Mouse (Mus musculus) layer of hippocampus, postnatal 25 days (tissue): ENCODE results near the gene Cep112. TPM values are rescaled to one million over a fixed set of nuclear protein-coding genes. Genes with fewer than 3 reads are reported as not detected.
A peak's percentile ranks its signal among the peaks of the same experiment; 100 is the strongest.
"Not testable (repeated sequence)": the region's sequence is repeated elsewhere in the genome, so short reads cannot be mapped to it uniquely, and the experiment has no call there.

Source experiments
- DNase-seq, 2 experiments: peaks; one replicate each; pipeline ENCODE4 v3.0.0; 2022; ENCODE audit warnings: mixed read lengths in 2 of 2, low spot score in 1 of 2; ENCODE audit errors: extremely low spot score in 1 of 2
- total RNA-seq, 2 experiments: library from RNA; stranded (reverse); gene quantifications; 2 replicates each; pipeline ENCODE4 v1.2.3; 2021

Gene Cep112
- total RNA-seq, 2 experiments from 2014 or later: 12.5 to 18.1 TPM

DNA sequence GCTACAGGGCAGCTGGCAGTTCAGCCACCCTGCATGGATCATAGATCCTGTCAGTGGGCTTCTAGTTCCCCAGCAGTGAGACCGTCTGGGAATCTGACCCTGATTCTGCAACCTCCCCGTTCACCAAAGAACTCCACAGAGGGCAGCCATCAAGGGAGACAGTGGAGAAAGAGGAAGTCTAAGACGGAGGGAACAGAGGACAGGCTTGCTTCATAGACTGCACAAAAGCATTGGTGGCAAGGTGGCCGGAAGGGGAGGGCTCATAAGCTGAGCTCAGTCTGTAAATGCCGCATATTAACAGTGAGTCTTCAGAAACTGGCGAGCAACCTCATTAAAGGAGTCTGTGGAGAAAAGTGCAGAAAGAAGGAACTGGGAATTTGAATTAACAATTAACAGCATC is 437.4 kb downstream of the Cep112 start:
- DNase-seq: no peak

DNA sequence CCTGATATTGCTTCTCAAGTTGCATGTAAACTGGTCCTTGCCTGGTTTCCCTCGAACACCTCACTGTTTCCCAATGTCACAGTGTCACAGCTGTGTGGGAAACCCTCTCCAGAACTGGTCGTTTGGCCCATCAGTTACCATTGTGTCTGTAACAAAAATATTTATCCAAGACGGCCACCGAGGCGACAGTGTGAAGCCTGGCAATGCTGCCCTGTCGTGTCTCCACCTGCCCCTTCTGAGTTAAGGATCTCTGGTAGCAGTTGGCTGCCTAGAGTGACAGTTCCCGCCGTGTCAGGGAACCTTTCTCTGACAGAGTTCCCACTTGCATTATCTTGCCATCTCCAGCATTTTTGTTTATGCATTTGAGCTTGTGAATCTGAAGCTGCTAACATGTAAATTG is 440.8 kb downstream of the Cep112 start:
- DNase-seq: no peak

DNA sequence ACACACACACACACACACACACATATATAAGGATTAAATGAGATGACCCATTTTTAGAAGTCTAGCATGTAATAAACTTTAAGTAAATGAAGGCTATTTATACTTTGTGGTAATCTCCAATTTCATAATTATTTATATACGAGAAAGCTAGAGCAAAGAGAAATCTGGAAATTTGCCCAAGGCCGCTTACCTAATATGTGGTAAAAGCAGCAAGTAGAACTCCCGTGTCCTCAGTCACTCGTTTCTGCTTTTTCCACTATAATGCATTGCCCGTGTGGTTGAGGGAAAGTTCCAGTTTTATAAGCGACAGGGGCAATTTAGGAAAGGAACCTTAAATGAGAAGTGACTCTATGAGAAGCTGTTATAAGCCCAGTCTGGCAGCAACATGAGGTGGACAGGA is 442.5 kb downstream of the Cep112 start:
- no peak for DNase-seq

DNA sequence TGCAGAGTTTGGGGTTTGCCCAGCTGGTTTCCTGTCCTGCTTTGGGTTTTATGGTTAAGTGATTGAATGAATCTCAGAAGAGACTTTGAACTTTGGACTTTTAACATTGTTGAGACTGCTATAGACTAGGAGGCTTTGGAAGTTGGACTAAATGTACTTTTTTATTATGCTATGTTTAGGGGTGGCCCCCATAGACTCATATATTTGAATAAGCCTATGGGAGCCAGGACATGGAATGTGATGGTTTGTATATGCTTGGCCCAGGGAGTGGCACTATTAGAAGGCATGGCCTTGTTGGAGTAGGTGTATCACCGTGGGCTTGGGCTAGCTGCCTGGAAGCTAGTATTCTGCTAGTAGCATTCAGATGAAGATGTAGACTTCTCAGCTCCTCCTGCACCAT is 446.3 kb downstream of the Cep112 start:
- DNase-seq: not testable (repeated sequence)

DNA sequence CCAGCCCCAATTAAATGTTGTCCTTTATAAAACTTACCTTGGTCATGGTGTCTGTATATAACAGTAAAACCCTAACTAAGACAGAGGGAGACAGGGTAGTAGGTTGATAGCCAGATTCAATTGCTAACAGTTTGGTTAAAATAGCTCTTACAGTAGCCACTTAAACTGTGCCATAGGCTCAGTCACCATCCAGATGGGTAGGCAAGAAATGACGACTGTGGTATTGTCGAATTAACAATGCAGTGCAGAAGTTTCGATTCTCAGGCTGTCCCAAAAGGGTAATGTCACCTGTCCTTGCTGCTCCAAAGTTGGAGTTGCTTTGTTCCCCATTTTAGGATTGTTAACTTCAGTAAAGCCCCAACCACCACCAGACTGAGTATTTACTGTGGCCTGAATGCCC is 446.8 kb downstream of the Cep112 start:
- DNase-seq: no peak

DNA sequence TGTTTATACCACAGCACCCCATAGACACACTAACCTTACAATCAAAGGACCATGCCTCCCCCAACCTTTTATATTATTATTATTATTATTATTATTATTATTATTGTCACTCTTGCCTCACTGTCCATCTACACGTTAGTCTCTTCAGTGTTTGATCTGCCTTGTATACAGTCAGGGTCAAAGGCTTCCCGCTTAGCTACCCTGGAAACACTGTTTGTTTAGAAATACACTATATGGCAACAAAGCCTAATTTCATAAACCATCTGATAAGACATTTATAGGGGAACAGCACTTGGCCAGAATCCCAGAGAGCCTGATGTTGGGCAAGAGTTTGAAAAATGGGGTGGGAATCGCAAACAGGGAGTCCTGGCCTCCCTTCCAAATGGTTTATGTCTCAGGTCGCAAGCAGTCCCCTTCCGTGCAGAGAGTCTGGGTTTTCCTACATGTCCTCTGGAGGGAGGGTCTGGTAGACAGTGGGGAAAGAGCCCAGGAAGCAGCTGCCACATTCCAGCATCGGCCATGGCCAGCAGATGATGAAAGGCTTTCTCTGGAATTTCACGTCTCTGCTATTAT is 451.7 kb downstream of the Cep112 start:
- DNase-seq: no peak

DNA sequence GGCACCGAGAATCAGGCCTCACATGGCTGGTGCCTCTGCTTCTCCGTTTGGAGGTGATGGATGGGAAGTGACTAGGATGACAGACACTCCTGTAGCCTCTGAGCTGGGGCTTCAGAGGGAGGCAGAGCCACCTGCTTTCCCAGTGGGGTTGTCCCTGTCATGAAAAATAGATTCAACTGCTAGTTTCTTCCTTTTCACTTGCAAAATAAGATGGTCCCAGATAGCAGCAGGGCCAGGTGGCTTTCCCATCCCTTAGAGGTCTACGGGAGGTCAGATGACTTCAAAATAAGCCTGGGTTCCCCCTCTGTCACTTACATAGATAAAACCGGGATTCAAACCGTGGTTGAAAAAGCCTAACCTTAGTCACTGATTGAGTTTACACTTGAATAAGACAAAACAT is 452.5 kb downstream of the Cep112 start:
- DNase-seq: no peak

DNA sequence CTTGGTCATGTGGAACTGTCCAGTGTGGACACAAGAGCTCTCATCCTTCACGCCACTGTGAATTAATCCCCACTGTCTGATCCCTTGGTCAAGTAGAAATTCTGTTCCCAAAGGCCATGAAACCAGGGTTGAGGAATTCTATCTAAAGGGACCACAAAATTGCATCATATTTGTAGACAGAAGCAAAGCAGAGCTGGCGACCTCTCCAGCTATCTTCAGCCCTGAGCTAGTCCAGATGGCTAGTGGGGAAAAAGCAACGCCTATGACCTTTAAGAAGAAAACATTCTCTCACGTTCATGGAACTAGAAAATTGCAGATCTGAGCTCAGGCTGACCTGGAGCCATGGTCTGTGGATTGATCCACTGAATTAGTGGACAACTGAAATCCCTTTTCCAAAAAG is 455.6 kb downstream of the Cep112 start:
- DNase-seq: no peak

DNA sequence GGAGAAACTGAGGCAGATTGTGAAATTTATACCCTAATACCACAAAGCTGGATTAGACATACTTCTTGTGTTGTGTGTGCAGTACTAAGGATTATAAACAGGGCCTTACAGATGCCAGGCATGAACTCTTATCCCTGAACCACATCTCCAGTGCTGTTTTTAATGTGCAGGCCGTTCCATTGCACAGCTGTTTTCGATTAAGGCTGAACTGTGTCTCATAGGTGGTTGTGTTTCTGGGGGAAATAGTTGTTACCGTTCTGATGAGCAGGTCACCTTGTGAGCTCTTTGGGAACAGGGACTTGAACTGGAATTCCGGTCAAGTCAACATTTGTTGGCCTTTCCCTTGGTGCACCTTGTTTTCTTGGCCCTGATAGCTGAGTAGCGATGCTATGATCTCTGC is 456.7 kb downstream of the Cep112 start:
- DNase-seq: no peak

DNA sequence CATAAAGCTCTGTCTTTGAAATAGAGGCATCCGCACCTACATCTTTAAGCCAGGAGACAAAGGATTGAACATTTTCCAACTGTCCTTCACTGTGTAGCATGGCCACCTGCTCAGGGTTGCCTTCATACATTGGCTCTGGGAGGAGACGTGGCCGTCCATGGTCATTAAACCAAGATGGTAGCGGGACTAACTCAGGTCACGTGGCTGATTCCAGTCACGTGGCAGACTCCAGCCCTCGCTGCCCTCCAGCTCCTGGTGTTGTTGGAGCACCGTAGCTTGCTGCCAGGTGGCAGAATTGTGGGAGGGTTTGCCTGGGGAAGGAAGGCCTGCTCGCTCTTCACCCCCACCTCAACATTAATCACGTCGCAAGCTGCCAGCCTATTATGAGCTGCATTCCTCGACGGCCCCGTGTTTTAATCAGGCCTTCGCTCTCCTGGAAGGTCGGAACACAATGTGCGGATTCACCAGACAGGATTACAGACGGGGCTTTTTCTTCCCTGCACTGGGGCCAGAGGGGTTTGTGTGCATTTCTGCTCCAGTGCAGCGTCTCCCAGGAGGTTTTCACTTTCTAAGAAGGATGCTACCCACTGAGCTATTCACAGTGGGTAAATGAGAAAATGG is 460.4 kb downstream of the Cep112 start:
- DNase-seq: no peak

DNA sequence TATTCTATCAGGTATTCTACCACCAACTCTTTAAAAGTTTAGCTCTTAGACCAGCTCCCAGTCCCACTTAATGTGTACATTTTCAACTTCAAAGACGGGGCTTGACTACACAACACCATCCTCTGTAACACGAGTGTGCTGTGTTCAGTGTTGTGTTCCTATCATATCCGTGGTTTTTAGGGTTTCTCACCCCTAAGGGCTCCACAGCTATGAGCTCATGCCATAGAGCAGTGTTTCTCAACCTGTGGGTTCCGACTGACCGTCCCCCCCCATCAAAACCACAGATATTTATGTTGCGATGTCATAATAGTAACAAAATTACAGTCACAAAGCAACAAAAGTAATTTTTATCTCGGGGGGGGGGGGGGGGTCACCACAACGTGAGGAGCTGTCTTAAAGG is 461.1 kb downstream of the Cep112 start:
- DNase-seq: no peak

DNA sequence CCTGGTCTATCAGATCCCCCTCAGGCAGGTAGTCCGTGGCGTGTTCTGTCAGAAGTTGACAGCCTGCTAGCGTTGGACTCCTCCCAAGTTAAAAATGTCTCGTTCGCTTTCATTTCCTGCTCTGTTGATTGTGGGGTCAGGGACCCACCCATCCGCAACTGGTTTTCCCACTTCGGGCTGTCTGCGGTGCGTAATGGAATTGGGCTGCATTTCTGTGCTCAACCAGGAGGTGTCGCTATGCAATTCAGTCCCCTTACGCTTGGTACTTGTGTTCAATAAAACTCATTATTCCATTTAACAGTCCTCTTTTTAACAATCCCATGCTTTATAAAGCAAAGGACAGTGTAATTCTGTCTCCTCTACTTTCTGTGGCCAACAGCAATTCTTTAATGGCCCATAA is 464.1 kb downstream of the Cep112 start:
- DNase-seq: peak in 1 of 2 experiments; percentile 46

DNA sequence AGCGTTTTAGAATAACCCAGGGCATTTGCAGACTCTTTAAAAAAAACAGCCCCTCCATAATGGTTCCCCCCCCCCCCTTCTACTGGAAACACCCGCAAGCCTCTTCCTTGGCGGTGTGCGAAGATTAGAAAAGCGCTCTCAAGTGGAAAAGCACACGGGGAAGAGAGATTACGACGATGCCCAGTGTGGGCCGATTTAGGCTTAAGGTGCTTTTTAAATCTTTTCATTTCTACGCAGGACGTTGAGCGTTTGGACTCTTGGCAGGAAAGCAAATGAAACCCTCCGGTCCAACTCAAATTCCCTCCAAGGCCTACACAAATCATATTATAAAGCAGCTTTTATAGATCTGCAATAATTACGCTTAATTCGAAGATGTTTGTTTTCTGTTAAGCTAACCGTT is 465.6 kb downstream of the Cep112 start:
- DNase-seq: no peak

DNA sequence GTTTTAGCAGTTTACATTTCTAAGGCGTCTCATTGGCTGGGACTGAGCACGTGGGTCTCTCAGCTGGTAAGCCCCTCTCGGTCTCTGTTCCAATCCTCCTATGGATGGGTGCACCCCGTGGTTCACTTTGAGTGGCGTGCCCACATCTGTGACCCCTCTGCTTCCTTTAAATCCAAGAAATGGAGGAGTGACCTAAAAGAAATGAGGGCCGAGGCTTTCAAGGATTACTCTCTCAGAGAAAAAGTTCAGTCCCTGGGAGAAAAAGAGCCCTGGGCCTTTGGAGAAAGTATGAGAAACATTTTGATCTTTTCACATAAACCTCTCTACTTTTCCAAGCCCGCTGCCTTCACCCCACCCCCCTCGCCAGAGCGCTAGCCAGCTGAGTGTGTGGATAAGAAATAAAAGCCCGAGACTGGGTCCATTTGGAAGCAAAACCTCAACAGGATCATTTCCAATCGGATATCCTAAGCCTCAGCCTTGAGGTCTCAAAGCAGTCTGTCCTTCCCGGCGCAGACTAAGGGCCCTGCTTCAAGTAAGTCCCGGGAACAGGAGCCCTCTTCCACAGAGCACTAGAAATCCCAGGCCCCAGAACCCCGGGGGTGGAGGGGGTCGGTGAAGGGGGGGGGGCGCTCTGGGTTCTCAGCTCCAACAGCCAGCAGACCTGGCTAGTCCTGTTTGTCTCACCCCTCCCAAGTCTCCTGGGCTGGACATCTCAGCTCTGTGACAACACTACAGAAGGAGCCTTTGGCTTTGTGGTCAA is 466.3 kb downstream of the Cep112 start:
- DNase-seq: no peak

DNA sequence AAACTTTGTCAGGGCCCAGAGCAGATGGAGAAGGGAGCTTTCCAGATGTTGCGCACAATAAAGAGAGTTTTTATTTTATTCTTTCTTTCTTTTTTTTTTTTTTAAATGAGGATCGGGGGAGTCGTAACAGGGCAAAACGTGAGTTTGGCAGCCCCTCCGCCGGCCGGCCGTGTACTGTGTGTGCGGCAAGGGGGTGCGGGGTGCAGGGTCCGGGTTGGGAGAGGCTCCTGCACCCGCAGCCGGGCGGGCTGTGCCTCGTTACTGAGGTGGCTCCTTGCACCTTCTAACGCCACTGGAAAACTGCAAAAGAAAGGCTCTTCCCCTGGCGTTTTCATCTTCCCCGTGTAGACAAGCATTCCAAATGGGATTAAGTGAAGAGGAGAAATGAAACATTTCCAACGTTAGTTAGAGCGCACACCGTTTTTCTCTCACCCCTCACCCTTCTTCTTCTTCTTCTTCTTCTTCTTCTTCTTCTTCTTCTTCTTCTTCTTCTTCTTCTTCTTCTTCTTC is 466.9 kb downstream of the Cep112 start:
- no peak for DNase-seq

DNA sequence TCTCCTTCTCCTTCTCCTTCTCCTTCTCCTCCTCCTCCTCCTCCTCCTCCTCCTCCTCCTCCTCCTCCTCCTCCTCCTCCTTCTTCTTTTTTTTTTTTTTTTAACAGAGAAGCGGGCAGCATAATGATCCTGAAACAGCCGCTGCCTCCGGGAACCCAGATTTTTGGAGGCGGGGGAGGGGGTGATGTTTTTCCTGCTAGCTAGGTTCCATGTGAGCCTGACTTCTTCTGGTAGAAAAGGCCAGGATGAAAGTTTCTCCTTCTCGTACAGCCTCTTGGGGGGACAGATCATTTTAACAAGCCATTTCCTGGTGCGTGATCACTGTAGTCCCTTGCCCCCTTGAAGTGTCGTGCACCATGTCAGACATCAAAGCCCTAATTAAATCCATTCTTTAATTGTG is 467.4 kb downstream of the Cep112 start:
- no peak for DNase-seq

DNA sequence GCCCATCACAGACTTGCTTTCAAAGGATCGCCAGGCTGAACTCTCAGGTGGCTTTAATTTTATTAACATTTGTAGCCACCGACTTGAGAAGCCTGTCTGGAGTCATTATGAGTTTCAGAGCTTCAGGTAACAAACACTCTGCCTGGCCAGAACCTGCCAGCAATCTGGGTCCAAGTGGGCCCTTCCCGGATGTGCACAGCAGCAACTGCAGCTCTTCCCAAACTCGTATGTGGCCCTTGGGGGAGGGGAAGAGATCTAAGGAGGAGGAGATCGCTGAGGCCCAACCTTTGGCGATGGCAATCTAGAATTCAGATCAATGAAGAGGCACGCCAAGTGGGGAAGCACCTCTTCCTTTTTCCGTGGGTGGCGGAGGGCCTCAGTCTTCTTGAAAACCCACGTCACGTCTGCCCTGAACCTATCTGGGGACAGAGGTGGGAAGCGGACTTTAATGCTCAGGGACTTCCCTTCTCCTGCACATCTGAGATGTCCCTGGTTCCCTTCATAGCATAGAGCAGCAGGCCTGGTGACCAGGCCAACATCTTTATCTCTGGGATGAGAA is 468.3 kb downstream of the Cep112 start:
- no peak for DNase-seq

DNA sequence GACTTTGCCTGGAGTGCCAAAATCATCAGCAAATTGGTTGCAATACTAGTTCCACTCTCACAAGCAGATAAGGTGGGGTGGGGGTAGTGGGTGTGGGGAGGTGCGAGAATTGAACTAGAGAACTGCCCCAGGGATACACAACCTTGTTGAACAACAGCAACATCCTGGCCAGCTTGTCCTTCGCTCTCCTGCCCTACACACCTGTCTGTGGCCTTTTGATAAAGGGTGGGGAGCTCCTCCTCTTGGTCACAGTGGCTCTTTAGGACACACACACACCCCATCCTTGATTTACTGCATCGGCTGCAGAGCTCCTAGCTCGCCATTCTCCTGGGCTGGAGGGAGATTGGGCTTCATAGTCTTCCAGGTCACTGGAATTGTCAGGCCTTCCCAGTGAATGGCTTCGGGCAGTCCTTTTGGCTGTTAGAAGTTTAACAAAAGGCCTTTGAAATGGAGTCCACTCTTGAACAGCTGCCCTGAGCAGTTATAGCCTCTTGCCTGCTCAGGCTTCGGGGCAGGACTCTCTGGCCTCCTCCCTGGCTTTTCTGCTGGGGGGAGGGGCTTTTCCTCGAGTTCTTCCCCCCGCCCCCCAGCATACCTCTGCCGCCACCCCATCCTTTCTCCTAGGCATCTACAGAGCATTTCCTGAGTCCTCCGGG is 469.0 kb downstream of the Cep112 start:
- no peak for DNase-seq

DNA sequence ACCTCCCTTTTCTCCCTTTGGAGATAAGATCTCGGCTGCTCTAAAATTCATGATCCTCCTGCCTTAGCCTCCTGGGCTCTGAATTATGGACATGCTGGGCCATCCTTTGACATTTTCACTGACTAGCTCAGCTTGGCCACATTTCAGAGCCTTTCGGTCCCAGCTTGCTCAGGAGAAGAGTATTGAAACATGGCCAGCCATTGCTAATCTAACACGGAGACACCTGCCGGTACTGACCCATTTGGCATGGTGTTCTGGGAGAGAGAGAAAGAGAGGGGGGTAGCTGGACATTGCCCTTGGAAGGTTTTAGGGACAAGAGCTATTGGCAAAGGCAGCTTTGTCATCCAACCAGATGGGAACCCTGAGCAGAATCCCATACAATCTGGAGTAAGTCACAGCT is 472.0 kb downstream of the Cep112 start:
- no peak for DNase-seq

DNA sequence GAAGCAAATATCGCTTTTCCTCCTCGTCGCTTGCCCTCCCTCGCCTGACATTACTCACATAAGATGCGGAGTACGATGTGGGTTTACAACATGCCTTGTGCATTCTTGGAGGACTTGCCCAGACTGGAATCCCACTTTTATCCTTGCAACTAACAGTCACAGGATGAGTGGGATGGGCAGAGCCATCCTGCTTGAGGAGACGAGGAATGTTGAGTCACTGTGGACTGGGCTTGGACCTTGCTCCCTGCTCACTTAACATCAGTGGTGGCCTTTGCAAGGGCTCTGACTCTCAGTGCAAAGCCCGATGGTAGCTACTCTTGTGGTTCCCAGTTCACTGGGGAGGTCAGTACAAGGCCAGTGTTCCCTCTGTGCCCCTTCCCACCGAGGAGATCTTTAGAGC is 473.1 kb downstream of the Cep112 start:
- DNase-seq: no peak

DNA sequence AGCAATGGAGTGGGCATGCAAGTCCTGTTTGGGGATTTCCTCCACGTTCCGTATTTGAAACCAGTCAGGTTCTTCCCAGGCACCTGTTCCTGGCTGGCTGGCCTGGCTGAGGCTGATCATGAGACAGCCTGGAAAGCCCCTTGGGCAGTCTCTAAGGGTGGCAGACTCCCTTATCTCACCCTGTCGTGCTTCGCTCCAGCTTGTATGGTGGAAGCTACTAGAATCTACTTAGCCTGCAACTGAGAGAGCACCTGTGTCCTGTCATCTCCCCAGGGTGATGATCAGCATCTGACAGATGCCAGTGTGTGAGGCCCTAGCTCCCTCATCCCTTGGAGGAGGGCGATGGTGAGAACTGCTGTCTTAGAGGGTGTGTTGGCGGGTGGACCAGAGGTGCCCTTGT is 473.5 kb downstream of the Cep112 start:
- no peak for DNase-seq
